Mouse (Mus musculus) intestine, embryonic 16.5 days (tissue): Measurements from ENCODE around the gene Dnhd1. TPM values are rescaled to one million over a fixed set of nuclear protein-coding genes. Genes with fewer than 3 reads are reported as not detected.
"Not testable (repeated sequence)": the region's sequence is repeated elsewhere in the genome, so short reads cannot be mapped to it uniquely, and the experiment has no call there.

Experiments used
- ATAC-seq: fragments of 200-750 bp; cut with Nextera tagmentation; 2 replicates; pipeline ENCODE4 v1.8.0; 2017; ENCODE audit warnings: moderate TSS enrichment, moderate library complexity
- H3K27ac ChIP-seq: fragments of 300-500 bp; sonication (generic); 2 replicates; pipeline ENCODE4 v1.5.1; 2014; ENCODE audit warnings: mild to moderate bottlenecking, low read length
- H3K27me3 ChIP-seq: fragments of 300-500 bp; sonication (generic); replicated peaks from 2 replicates; pipeline ENCODE4 v1.6.1; 2014; ENCODE audit warnings: low read length, control low read depth, mixed read lengths; ENCODE audit not compliant: control insufficient read depth, insufficient read depth
- H3K36me3 ChIP-seq: fragments of 300-500 bp; sonication (generic); 2 replicates; pipeline ENCODE4 v1.6.1; 2014; ENCODE audit warnings: low read length, control low read depth; ENCODE audit not compliant: control insufficient read depth, insufficient read depth
- H3K4me1 ChIP-seq: fragments of 300-500 bp; sonication (generic); 2 replicates; pipeline ENCODE4 v1.6.1; 2014; ENCODE audit warnings: low read length, control low read depth, mixed read lengths; ENCODE audit not compliant: control insufficient read depth, insufficient read depth
- H3K4me2 ChIP-seq: fragments of 300-500 bp; sonication (generic); 2 replicates; pipeline ENCODE4 v1.6.1; 2014; ENCODE audit warnings: low read depth, low read length, control low read depth
- H3K4me3 ChIP-seq: fragments of 300-500 bp; sonication (generic); 2 replicates; pipeline ENCODE4 v1.5.1; 2014; ENCODE audit warnings: mild to moderate bottlenecking, low read length
- H3K9ac ChIP-seq: fragments of 300-500 bp; sonication (generic); 2 replicates; pipeline ENCODE4 v1.6.1; 2014; ENCODE audit warnings: low read depth, low read length
- H3K9me3 ChIP-seq: fragments of 300-500 bp; sonication (generic); 2 replicates; pipeline ENCODE4 v1.6.1; 2016; ENCODE audit warnings: low read length, control low read depth; ENCODE audit not compliant: control insufficient read depth
- WGBS: fragments of 180-500 bp; shearing (Covaris S2); extraction: QIAGEN DNeasy Blood & Tissue Kit; methylation state at CpG from one replicate; pipeline ENCODE4 v1.1.7; 2014; 5-methylcytosine and 5-hydroxymethylcytosine counted together
- polyA plus RNA-seq: library from polyadenylated mRNA; unstranded; fragments of >200 nt; fragmentation: Nextera tagmentation; extraction: Ambion mirVana; gene quantifications from 2 replicates; pipeline ENCODE4 v1.2.1, GENCODE M21; 2015

Dnhd1 gene
- polyA plus RNA-seq, 1 experiment from 2014 or later = 1.1 TPM

DNA sequence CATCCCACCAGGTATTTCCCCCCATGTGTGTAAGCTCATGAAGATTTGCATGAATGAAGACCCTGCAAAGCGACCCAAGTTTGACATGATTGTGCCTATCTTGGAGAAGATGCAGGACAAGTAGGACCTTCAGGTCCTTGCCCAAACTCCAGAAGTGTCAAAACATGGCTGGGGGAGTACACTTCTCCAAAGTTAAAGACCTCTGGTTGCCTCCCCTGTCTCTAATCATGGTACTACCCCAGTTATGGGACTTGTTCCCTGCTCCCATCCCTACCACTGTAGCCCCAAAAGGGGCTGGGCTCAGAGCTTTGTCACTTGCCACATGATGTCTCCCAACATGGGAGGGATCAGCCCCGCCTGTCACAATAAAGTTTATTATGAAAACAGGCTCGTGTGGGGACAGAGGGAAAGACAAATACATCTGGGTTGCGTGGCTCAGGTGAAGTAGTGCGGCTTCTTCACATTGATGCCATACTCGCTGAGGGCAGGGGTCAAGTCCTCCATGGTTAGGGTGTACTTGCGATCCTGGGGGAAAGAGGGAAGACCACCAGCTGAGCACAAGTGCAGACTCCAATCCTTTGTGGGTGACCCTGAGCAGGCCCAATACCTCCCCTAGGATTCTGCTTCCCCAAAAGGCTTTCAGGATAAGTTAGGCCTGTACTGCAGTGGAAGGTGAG, 92.0 kb downstream of the Dnhd1 start:
- ATAC-seq, H3K9ac ChIP-seq, H3K27ac ChIP-seq, H3K9me3 ChIP-seq, H3K27me3 ChIP-seq: not testable (repeated sequence)
- Histone ChIP-seq H3K36me3 (peaks cover 16% of the 10 kb centered on the region), H3K4me2 (peak overlapping the region; percentile 72; the same call in 1 of the 2 replicates), H3K4me1 (peaks cover 12% of the 10 kb centered on the region), H3K4me3 (0 out of 2 replicates have a peak overlapping the region, but pooled peaks have one; percentile 84)
- 79% methylated on average over 7 of the region's 7 CpGs for WGBS

DNA sequence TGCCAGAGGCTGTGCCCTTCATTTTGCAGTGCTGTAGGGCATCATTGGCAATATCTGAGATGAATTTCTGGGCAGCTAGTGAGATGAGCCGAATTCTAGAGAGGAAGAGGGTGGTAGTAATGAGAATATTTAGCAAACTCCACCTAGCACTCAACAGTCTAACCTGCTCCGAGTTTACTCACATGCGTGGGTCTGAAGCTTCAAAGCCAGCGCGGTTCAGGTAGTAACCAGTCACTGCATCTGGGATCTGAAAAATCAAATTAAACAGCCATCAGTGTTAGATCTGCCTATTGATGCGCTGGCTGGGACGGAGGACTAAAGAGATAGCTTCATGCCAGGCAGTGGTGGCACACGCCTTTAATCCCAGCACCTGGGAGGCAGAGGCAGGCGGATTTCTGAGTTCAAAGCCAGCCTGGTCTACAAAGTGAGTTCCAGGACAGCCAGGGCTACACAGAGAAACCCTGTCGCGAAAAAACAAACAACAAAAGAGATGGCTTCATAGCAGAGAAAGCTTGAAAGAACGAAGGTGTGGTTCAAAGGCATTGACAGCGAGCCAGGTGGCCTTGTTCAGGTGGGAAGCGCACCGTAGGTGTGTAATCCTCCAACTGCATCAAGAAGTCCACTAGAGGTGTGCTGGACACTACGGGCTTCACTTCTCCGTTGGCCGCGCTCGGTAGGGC, 92.8 kb downstream of the Dnhd1 start:
- not testable (repeated sequence) for ATAC-seq, H3K9me3 ChIP-seq, H3K27me3 ChIP-seq, H3K4me1 ChIP-seq
- peaks cover 18% of the 10 kb centered on the region for H3K36me3 ChIP-seq
- H3K27ac ChIP-seq = peak overlapping the region; percentile 73
- H3K4me2 ChIP-seq = peak overlapping the region; percentile 72
- H3K9ac ChIP-seq = peak overlapping the region; percentile 84
- peak overlapping the region; percentile 84 for H3K4me3 ChIP-seq
- 31% methylated on average over 20 of the region's 20 CpGs for WGBS

- Histone ChIP-seq H3K4me1 (peaks cover 8% of the 10 kb centered on the region), H3K4me3 (peak within 1 kb of the TSS; percentile 84), H3K4me2 (peak within 1 kb of the TSS; percentile 72), H3K36me3 (peaks cover 19% of the 10 kb centered on the region), H3K9me3 (no peaks in the 10 kb centered on the region), H3K9ac (peak within 1 kb of the TSS; percentile 84), H3K27ac (peak within 1 kb of the TSS; percentile 73), H3K27me3 (no peaks in the 10 kb centered on the region)
- peak; percentile 99 for ATAC-seq
- under 1% methylated on average over 65 of the region's 67 CpGs for WGBS
These were observed 93.4 kb downstream of the Dnhd1 start, which contains the start of gene Taf10 for GRCm38 (mm10) chr7:105743926-105744590. TSS of gene Taf10 (minus strand) at chr7:105744361.

DNA sequence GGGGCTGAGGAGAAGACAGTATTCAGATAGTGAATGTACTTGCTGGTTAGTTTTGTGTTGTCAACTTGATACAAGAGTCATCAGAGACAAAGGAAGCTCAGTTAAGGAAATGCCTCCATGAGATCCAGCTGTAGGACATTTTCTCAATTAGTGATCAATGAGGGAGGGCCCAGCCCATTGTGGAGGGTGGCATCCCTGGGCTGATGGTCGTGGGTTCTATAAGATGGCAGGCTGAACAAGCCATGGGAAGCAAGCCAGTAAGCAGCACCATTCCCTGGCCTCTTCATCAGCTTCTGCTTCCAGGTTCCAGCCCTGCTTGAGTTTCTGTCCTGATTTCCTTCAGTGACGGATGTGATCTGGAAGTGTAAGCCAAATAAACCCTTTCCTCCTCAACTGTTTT, 97.1 kb downstream of the Dnhd1 start:
- Histone ChIP-seq H3K4me3 (no peak overlapping the region), H3K9ac (no peak overlapping the region), H3K27ac (no peak overlapping the region), H3K9me3 (no peaks in the 10 kb centered on the region), H3K36me3 (peaks cover 5% of the 10 kb centered on the region; the same call in 1 of the 2 replicates), H3K27me3 (no peaks in the 10 kb centered on the region), H3K4me1 (peaks cover 15% of the 10 kb centered on the region), H3K4me2 (no peak overlapping the region)
- WGBS = 67% methylated on average over 2 of the region's 2 CpGs
- ATAC-seq = no peak

- Histone ChIP-seq H3K9ac (peak within 1 kb of the TSS; percentile 80), H3K4me3 (peak within 1 kb of the TSS; percentile 68), H3K9me3 (no peaks in the 10 kb centered on the region), H3K36me3 (peaks cover 8% of the 10 kb centered on the region), H3K4me1 (peaks cover 12% of the 10 kb centered on the region), H3K27me3 (no peaks in the 10 kb centered on the region), H3K27ac (peak within 1 kb of the TSS; percentile 30; the same call in 1 of the 2 replicates), H3K4me2 (peak within 1 kb of the TSS; percentile 76)
- ATAC-seq = peak; percentile 92
- WGBS = 15% methylated on average over 20 of the region's 20 CpGs
These were observed 101.1 kb downstream of the Dnhd1 start, which contains the start of gene Tpp1 for GRCm38 (mm10) chr7:105751491-105752433. TSS of gene Tpp1 (minus strand) at chr7:105752235.

- Histone ChIP-seq H3K27me3 (no peaks in the 10 kb centered on the region), H3K4me3 (no peak overlapping the region), H3K4me2 (no peak overlapping the region), H3K36me3 (peaks cover 6% of the 10 kb centered on the region), H3K4me1 (peaks cover 12% of the 10 kb centered on the region), H3K9me3 (no peaks in the 10 kb centered on the region), H3K9ac (no peak overlapping the region), H3K27ac (no peak overlapping the region)
- peak; percentile 3; the same call in 1 of the 2 replicates for ATAC-seq
- WGBS = 94% methylated on average over 2 of the region's 2 CpGs
These were observed 102.1 kb downstream of the Dnhd1 start for GRCm38 (mm10) chr7:105752716-105753115.

DNA sequence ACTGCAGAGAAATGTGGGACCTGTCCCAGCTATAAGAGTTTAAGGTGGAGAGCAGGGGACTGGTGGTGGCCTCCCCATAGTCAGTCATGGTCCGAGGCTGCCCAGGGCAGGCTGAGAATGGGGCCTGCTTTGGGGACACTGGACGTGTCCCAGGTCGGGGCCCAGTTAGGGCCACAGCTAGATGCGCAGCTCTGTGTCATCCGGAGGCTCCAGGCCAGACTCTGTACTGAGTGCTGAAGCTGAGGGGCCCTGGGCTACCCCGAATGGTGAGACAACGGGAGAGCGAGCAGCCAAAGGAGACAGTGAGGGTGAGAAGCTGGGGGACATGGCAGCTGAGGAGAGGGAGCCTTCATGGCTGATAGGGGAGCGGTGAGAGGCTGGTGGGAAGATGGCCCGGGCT, 102.7 kb downstream of the Dnhd1 start:
- no peaks in the 10 kb centered on the region for H3K9me3 ChIP-seq
- peaks cover 7% of the 10 kb centered on the region for H3K36me3 ChIP-seq
- no peak overlapping the region for H3K27ac ChIP-seq
- no peak overlapping the region for H3K4me3 ChIP-seq
- ATAC-seq = no peak
- no peak overlapping the region for H3K4me2 ChIP-seq
- H3K9ac ChIP-seq = no peak overlapping the region
- 90% methylated on average over 10 of the region's 10 CpGs for WGBS
- no peaks in the 10 kb centered on the region for H3K27me3 ChIP-seq
- H3K4me1 ChIP-seq = peaks cover 12% of the 10 kb centered on the region

DNA sequence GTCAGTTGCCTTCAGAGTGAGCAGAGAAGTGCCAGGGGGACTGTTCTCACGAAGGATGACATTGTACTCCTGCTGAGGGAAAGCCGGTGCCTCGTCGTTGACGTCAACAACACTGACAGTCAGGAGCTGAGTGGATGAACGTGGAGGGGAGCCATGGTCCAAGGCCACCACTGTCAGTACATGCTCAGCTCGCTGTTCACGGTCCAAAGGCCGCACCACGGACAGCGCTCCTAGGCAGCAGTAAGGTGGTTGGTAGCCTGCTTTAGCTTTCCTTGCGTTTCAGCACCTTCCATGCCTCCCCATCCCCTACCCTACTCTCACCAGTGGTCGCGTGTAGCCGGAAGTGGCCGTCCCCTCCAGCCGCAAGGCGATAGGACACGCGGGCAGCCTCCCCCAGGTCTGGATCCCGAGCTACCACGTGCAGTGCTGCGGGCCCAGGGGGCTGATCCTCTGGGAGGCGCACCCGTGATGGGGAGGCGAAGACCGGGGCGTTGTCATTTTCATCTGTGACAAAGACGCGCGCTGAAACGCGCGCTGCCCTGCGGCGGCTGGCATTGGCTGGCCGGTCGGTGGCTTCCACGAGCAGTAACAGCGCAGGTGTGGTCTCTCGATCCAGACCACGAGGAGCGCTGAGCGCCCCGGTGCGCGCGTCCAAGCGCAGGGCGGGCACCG, 111.3 kb downstream of the Dnhd1 start:
- WGBS = 44% methylated on average over 51 of the region's 51 CpGs
- peak; percentile 67 for ATAC-seq
- H3K9me3 ChIP-seq = no peaks in the 10 kb centered on the region

More for the DNA sequence above, 111.3 kb downstream of the Dnhd1 start:
- Histone ChIP-seq H3K9ac (0 out of 2 replicates have a peak overlapping the region, but pooled peaks have one; percentile 5), H3K4me3 (peak overlapping the region; percentile 36), H3K27ac (no peak overlapping the region), H3K36me3 (peaks cover 17% of the 10 kb centered on the region), H3K4me2 (peak overlapping the region; percentile 59), H3K27me3 (no peaks in the 10 kb centered on the region), H3K4me1 (no peaks in the 10 kb centered on the region)
